Mouse (Mus musculus) adrenal gland, adult 8-10 months (tissue): ENCODE results near the gene Ampd2. TPM values are rescaled to one million over a fixed set of nuclear protein-coding genes. Genes with fewer than 3 reads are reported as not detected.

Experiments
- DNase-seq: peaks from one replicate; pipeline ENCODE4 v3.0.0; 2022
- total RNA-seq, 4 experiments: library from RNA; stranded (reverse); gene quantifications; 2 replicates each; pipeline ENCODE4 v1.2.4; 2022

The Ampd2 gene
- total RNA-seq, 4 experiments from 2014 or later = 152 to 212 (median 184) TPM

GRCm38 (mm10) chr3:108068826-108069225 is 17.6 kb downstream of the Ampd2 start:
- DNase-seq = no peak

GRCm38 (mm10) chr3:108067370-108067934 is 19.0 kb downstream of the Ampd2 start:
- no peak for DNase-seq

GRCm38 (mm10) chr3:108065551-108065950 is 20.9 kb downstream of the Ampd2 start:
- no peak for DNase-seq

- no peak for DNase-seq
Measured at GRCm38 (mm10) chr3:108064672-108065071, 21.8 kb downstream of the Ampd2 start.

GRCm38 (mm10) chr3:108062648-108063047 is 23.8 kb downstream of the Ampd2 start:
- no peak for DNase-seq

GRCm38 (mm10) chr3:108061420-108061819 is 25.0 kb downstream of the Ampd2 start:
- no peak for DNase-seq

GRCm38 (mm10) chr3:108050493-108050892 is 36.0 kb downstream of the Ampd2 start:
- no peak for DNase-seq

- no peak for DNase-seq
Measured at GRCm38 (mm10) chr3:108048306-108048705, 38.1 kb downstream of the Ampd2 start.

- DNase-seq = no peak
Measured at GRCm38 (mm10) chr3:108046944-108047655, 39.4 kb downstream of the Ampd2 start.

GRCm38 (mm10) chr3:108044394-108045140 is 41.9 kb downstream of the Ampd2 start, which contains the start of gene Gstm4:
TSS of gene Gstm4 (minus strand) at chr3:108044894.
- peak; percentile 92 for DNase-seq

GRCm38 (mm10) chr3:108033156-108033555 is 53.3 kb downstream of the Ampd2 start:
- no peak for DNase-seq

- DNase-seq = no peak
Measured at GRCm38 (mm10) chr3:108032113-108032512, 54.3 kb downstream of the Ampd2 start.

- DNase-seq = no peak
Measured at GRCm38 (mm10) chr3:108028641-108029365, 57.6 kb downstream of the Ampd2 start.

- no peak for DNase-seq
Measured at GRCm38 (mm10) chr3:108026597-108026996, 59.9 kb downstream of the Ampd2 start.

GRCm38 (mm10) chr3:108026049-108026448 is 60.4 kb downstream of the Ampd2 start:
- DNase-seq = no peak

- no peak for DNase-seq
Measured at GRCm38 (mm10) chr3:108025318-108025717, 61.1 kb downstream of the Ampd2 start.

Other genes starting within 250 kb of the Ampd2 start
- gene Eps8l3, start 209.4 kb downstream of the Ampd2 start, total RNA-seq = not detected
- 10 to 100 TPM; 28.1 to 51.7 (median 37.1) TPM for gene Gstm5, start 190.8 kb downstream of the Ampd2 start, total RNA-seq
- 100 to 1,000 TPM; 135 to 182 (median 168) TPM for gene Gstm7, start 154.8 kb downstream of the Ampd2 start, total RNA-seq
- gene Gstm6, start 142.9 kb downstream of the Ampd2 start, total RNA-seq = 10 to 100 TPM in 1 of 4 experiments, 1 to 10 TPM in 3; 5.9 to 10.0 (median 6.9) TPM
- under 1 TPM in 2 of 4 experiments, not detected in 2; 0.20 to 0.30 TPM for gene Gstm3, start 117.4 kb downstream of the Ampd2 start, total RNA-seq
- gene Gstm2, start 100.2 kb downstream of the Ampd2 start, total RNA-seq = 100 to 1,000 TPM; 164 to 337 (median 241) TPM
- 100 to 1,000 TPM; 335 to 553 (median 456) TPM for gene Gstm1, start 68.7 kb downstream of the Ampd2 start, total RNA-seq
- gene Gstm4, start 41.8 kb downstream of the Ampd2 start, total RNA-seq = 10 to 100 TPM; 15.3 to 20.7 (median 19.6) TPM
- gene Gnat2, start 6.1 kb upstream of the Ampd2 start, total RNA-seq = 10 to 100 TPM; 14.7 to 22.5 (median 17.6) TPM
- 100 to 1,000 TPM; 137 to 154 (median 149) TPM for gene Gnai3, start 59.5 kb upstream of the Ampd2 start, total RNA-seq
- gene Gpr61, start 68.2 kb upstream of the Ampd2 start, total RNA-seq = 1 to 10 TPM in 1 of 4 experiments, under 1 TPM in 3; 0.31 to 1.1 (median 0.71) TPM
- gene Amigo1, start 99.7 kb upstream of the Ampd2 start, total RNA-seq = 10 to 100 TPM; 24.4 to 36.9 (median 31.6) TPM
- 10 to 100 TPM in 2 of 4 experiments, 1 to 10 TPM in 2; 9.3 to 14.7 (median 11.7) TPM for gene Cyb561d1, start 114.6 kb upstream of the Ampd2 start, total RNA-seq
- gene Atxn7l2, start 124.3 kb upstream of the Ampd2 start, total RNA-seq = 10 to 100 TPM in 3 of 4 experiments, 1 to 10 TPM in 1; 8.2 to 23.1 (median 15.0) TPM
- gene Sypl2, start 140.0 kb upstream of the Ampd2 start, total RNA-seq = 1 to 10 TPM in 1 of 4 experiments, under 1 TPM in 3; 0.35 to 1.0 (median 0.65) TPM
- gene Psma5, start 170.3 kb upstream of the Ampd2 start, total RNA-seq = 10 to 100 TPM; 85.1 to 96.1 (median 89.0) TPM
- gene Sort1, start 197.4 kb upstream of the Ampd2 start, total RNA-seq = 10 to 100 TPM; 25.9 to 67.1 (median 40.9) TPM